Mouse (Mus musculus) liver, embryonic 12.5 days (tissue): ENCODE results near the gene Gdpd4. TPM values are rescaled to one million over a fixed set of nuclear protein-coding genes. Genes with fewer than 3 reads are reported as not detected.
A peak's percentile ranks its signal among the peaks of the same experiment; 100 is the strongest.

Experiments
- ATAC-seq: fragments of 200-750 bp; cut with Nextera tagmentation; 2 replicates; pipeline ENCODE4 v1.8.0; 2017; ENCODE audit warnings: moderate number of reproducible peaks, mild to moderate bottlenecking, moderate library complexity
- H3K27ac ChIP-seq: fragments of 300-500 bp; sonication (generic); 2 replicates; pipeline ENCODE4 v1.5.1; 2016; ENCODE audit warnings: mild to moderate bottlenecking
- H3K27me3 ChIP-seq: fragments of 300-500 bp; sonication (generic); replicated peaks from 2 replicates; pipeline ENCODE4 v1.6.1; 2016; ENCODE audit warnings: mild to moderate bottlenecking, moderate library complexity
- H3K36me3 ChIP-seq: fragments of 300-500 bp; sonication (generic); 2 replicates; pipeline ENCODE4 v1.6.1; 2016; ENCODE audit warnings: mild to moderate bottlenecking, moderate library complexity
- H3K4me1 ChIP-seq: fragments of 300-500 bp; sonication (generic); 2 replicates; pipeline ENCODE4 v1.6.1; 2016
- H3K4me2 ChIP-seq: fragments of 300-500 bp; sonication (generic); 2 replicates; pipeline ENCODE4 v1.6.1; 2016; ENCODE audit warnings: mild to moderate bottlenecking, moderate library complexity
- H3K4me3 ChIP-seq: fragments of 300-500 bp; sonication (generic); 2 replicates; pipeline ENCODE4 v1.5.1; 2016; ENCODE audit warnings: mild to moderate bottlenecking, moderate library complexity
- H3K9ac ChIP-seq: fragments of 300-500 bp; sonication (generic); 2 replicates; pipeline ENCODE4 v1.6.1; 2016; ENCODE audit warnings: mild to moderate bottlenecking, moderate library complexity
- H3K9me3 ChIP-seq: fragments of 300-500 bp; sonication (generic); replicated peaks from 2 replicates; pipeline ENCODE4 v1.6.1; 2016; ENCODE audit warnings: mild to moderate bottlenecking, moderate library complexity
- WGBS: fragments of 180-500 bp; shearing (Covaris S2); methylation state at CpG from one replicate; pipeline ENCODE4 v1.1.7; 2016; ENCODE audit not compliant: insufficient replicate concordance; 5-methylcytosine and 5-hydroxymethylcytosine counted together
- polyA plus RNA-seq: library from polyadenylated mRNA; unstranded; fragments of >200 nt; fragmentation: Nextera tagmentation; extraction: Ambion mirVana; gene quantifications from 2 replicates; pipeline ENCODE4 v1.2.1, GENCODE M21; 2016

Gdpd4 gene
- polyA plus RNA-seq, 1 experiment from 2014 or later = not detected

GRCm38 (mm10) chr7:98095852-98096251 lies 176.1 kb downstream of the Gdpd4 start:
- Histone ChIP-seq H3K4me3 (no peak overlapping the region), H3K9me3 (no peaks in the 10 kb centered on the region), H3K36me3 (peaks cover 17% of the 10 kb centered on the region), H3K9ac (no peak overlapping the region), H3K27me3 (no peaks in the 10 kb centered on the region), H3K27ac (no peak overlapping the region), H3K4me2 (no peak overlapping the region), H3K4me1 (no peaks in the 10 kb centered on the region)
- 79% methylated on average over 4 of the region's 4 CpGs for WGBS
- ATAC-seq = peak; percentile 18; the same call in 1 of the 2 replicates

DNA sequence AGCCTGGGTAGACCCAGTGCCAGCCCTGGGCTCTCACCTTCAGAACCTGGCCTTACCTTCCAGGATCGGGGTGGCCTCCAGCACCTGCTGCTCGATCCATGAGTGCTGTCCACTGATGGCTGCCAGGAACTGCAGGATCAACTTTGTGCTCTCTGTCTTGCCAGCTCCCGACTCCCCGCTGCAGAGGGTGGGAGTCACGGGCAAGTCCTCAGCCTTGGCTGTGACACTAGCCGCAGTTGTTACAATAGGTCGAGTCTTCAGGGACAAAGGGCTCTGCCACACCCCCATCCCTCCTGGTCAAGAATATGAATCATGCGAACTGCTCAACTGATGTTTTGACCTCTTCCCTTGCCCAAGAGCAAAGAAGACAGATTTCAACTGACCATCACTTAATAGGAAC lies 177.8 kb downstream of the Gdpd4 start:
- Histone ChIP-seq H3K9me3 (no peaks in the 10 kb centered on the region), H3K27me3 (no peaks in the 10 kb centered on the region), H3K9ac (no peak overlapping the region), H3K27ac (no peak overlapping the region), H3K36me3 (peaks cover 17% of the 10 kb centered on the region), H3K4me2 (no peak overlapping the region), H3K4me1 (peaks cover 4% of the 10 kb centered on the region), H3K4me3 (no peak overlapping the region)
- ATAC-seq = no peak
- 87% methylated on average over 8 of the region's 8 CpGs for WGBS

Other genes starting within 250 kb of the Gdpd4 start
- gene Clns1a, start 223.3 kb upstream of the Gdpd4 start, polyA plus RNA-seq = 120 and 129 TPM in 2 replicates
- gene Aqp11, start 181.7 kb upstream of the Gdpd4 start, polyA plus RNA-seq = 12.1 and 12.8 TPM in 2 replicates
- 8.5 and 8.9 TPM in 2 replicates for gene Pak1, start 131.4 kb upstream of the Gdpd4 start, polyA plus RNA-seq
- 14.4 TPM in 2 replicates for gene Myo7a, start 199.6 kb downstream of the Gdpd4 start, polyA plus RNA-seq
- gene Omp, start 225.5 kb downstream of the Gdpd4 start, polyA plus RNA-seq = 0.89 TPM in 2 replicates